Mouse (Mus musculus): Measurements from ENCODE around the gene Cebpg.

Cebpg gene

GRCm38 (mm10) chr7:35054286-35054685 lies 2.1 kb downstream of the Cebpg start:
- DNase-seq (ENCODE audit: low read depth, low spot score), result no peak

GRCm38 (mm10) chr7:35053161-35053560 lies 3.2 kb downstream of the Cebpg start:
- DNase-seq (ENCODE audit: low read depth, low spot score), result no peak

GRCm38 (mm10) chr7:35050540-35050939 lies 5.8 kb downstream of the Cebpg start:
- no peak for DNase-seq (ENCODE audit: low read depth, low spot score)

- DNase-seq (ENCODE audit: low read depth, low spot score), result no peak
Observed at GRCm38 (mm10) chr7:35046091-35046490, 10.3 kb downstream of the Cebpg start.

- no peak for DNase-seq (ENCODE audit: low read depth, low spot score)
Observed at GRCm38 (mm10) chr7:35044719-35045118, 11.7 kb downstream of the Cebpg start.

- DNase-seq (ENCODE audit: low read depth, low spot score), result no peak
Observed at GRCm38 (mm10) chr7:35043266-35043817, 13.0 kb downstream of the Cebpg start.

GRCm38 (mm10) chr7:35042759-35043217 lies 13.6 kb downstream of the Cebpg start:
- DNase-seq (ENCODE audit: low read depth, low spot score), result no peak

- no peak for DNase-seq (ENCODE audit: low read depth, low spot score)
Observed at GRCm38 (mm10) chr7:35042209-35042554, 14.2 kb downstream of the Cebpg start.

- DNase-seq (ENCODE audit: low read depth, low spot score), result no peak
Observed at GRCm38 (mm10) chr7:35041286-35042208, 14.8 kb downstream of the Cebpg start.

GRCm38 (mm10) chr7:35040176-35040972 lies 16.0 kb downstream of the Cebpg start:
- DNase-seq (ENCODE audit: low read depth, low spot score), result no peak

GRCm38 (mm10) chr7:35037408-35037807 lies 19.0 kb downstream of the Cebpg start:
- DNase-seq (ENCODE audit: low read depth, low spot score), result no peak

- no peak for DNase-seq (ENCODE audit: low read depth, low spot score)
Observed at GRCm38 (mm10) chr7:35036266-35036731, 20.1 kb downstream of the Cebpg start.

GRCm38 (mm10) chr7:35035565-35035964 lies 20.8 kb downstream of the Cebpg start:
- no peak for DNase-seq (ENCODE audit: low read depth, low spot score)

- no peak for DNase-seq (ENCODE audit: low read depth, low spot score)
Observed at GRCm38 (mm10) chr7:35035141-35035553, 21.2 kb downstream of the Cebpg start.

GRCm38 (mm10) chr7:35030567-35030966 lies 25.8 kb downstream of the Cebpg start:
- no peak for DNase-seq (ENCODE audit: low read depth, low spot score)

- DNase-seq (ENCODE audit: low read depth, low spot score), result no peak
Observed at GRCm38 (mm10) chr7:35029648-35030047, 26.7 kb downstream of the Cebpg start.

GRCm38 (mm10) chr7:35029228-35029627 lies 27.1 kb downstream of the Cebpg start:
- DNase-seq (ENCODE audit: low read depth, low spot score), result no peak

GRCm38 (mm10) chr7:35028559-35028958 lies 27.8 kb downstream of the Cebpg start:
- DNase-seq (ENCODE audit: low read depth, low spot score), result no peak

- DNase-seq (ENCODE audit: low read depth, low spot score), result no peak
Observed at GRCm38 (mm10) chr7:35027801-35028420, 28.5 kb downstream of the Cebpg start.

- DNase-seq (ENCODE audit: low read depth, low spot score), result no peak
Observed at GRCm38 (mm10) chr7:35026838-35027291, 29.5 kb downstream of the Cebpg start.

GRCm38 (mm10) chr7:35026276-35026630 lies 30.1 kb downstream of the Cebpg start:
- DNase-seq (ENCODE audit: low read depth, low spot score), result no peak

All from brain, embryonic 18.5 days (tissue).